Mouse (Mus musculus) hindbrain, embryonic 13.5 days (tissue): Measurements from ENCODE around the gene Mepce. TPM values are rescaled to one million over a fixed set of nuclear protein-coding genes. Genes with fewer than 3 reads are reported as not detected.

Experiments used
- ATAC-seq: fragments of 200-750 bp; cut with Nextera tagmentation; 2 replicates; pipeline ENCODE4 v1.8.0; 2017; ENCODE audit warnings: moderate TSS enrichment; ENCODE audit not compliant: low FRiP score
- H3K27ac ChIP-seq: fragments of 300-500 bp; sonication (generic); 2 replicates; pipeline ENCODE4 v1.5.1; 2015; ENCODE audit warnings: inconsistent platforms, mild to moderate bottlenecking, moderate library complexity
- H3K27me3 ChIP-seq: fragments of 300-500 bp; sonication (generic); 2 replicates; pipeline ENCODE4 v1.6.1; 2015; ENCODE audit warnings: mild to moderate bottlenecking, inconsistent platforms
- H3K36me3 ChIP-seq: fragments of 300-500 bp; sonication (generic); 2 replicates; pipeline ENCODE4 v1.6.1; 2015; ENCODE audit warnings: mild to moderate bottlenecking, inconsistent platforms
- H3K4me1 ChIP-seq: fragments of 300-500 bp; sonication (generic); replicated peaks from 2 replicates; pipeline ENCODE4 v1.6.1; 2015; ENCODE audit warnings: inconsistent platforms
- H3K4me2 ChIP-seq: fragments of 300-500 bp; sonication (generic); 2 replicates; pipeline ENCODE4 v1.6.1; 2015; ENCODE audit warnings: inconsistent platforms, mild to moderate bottlenecking, moderate library complexity
- H3K4me3 ChIP-seq: fragments of 300-500 bp; sonication (generic); 2 replicates; pipeline ENCODE4 v1.5.1; 2015; ENCODE audit warnings: mild to moderate bottlenecking, inconsistent platforms
- H3K9ac ChIP-seq: fragments of 300-500 bp; sonication (generic); 2 replicates; pipeline ENCODE4 v1.6.1; 2015; ENCODE audit warnings: mild to moderate bottlenecking, inconsistent platforms
- H3K9me3 ChIP-seq: fragments of 300-500 bp; sonication (generic); 2 replicates; pipeline ENCODE4 v1.6.1; 2016; ENCODE audit warnings: inconsistent platforms
- WGBS: fragments of 180-500 bp; shearing (Covaris S2); methylation state at CpG from one replicate; pipeline ENCODE4 v1.1.7; 2015; 5-methylcytosine and 5-hydroxymethylcytosine counted together
- polyA plus RNA-seq: library from polyadenylated mRNA; unstranded; fragments of >200 nt; fragmentation: Nextera tagmentation; extraction: Ambion mirVana; gene quantifications from 2 replicates; pipeline ENCODE4 v1.2.1, GENCODE M21; 2015

The Mepce gene
- polyA plus RNA-seq, 1 experiment from 2014 or later, result 10.7 TPM

DNA sequence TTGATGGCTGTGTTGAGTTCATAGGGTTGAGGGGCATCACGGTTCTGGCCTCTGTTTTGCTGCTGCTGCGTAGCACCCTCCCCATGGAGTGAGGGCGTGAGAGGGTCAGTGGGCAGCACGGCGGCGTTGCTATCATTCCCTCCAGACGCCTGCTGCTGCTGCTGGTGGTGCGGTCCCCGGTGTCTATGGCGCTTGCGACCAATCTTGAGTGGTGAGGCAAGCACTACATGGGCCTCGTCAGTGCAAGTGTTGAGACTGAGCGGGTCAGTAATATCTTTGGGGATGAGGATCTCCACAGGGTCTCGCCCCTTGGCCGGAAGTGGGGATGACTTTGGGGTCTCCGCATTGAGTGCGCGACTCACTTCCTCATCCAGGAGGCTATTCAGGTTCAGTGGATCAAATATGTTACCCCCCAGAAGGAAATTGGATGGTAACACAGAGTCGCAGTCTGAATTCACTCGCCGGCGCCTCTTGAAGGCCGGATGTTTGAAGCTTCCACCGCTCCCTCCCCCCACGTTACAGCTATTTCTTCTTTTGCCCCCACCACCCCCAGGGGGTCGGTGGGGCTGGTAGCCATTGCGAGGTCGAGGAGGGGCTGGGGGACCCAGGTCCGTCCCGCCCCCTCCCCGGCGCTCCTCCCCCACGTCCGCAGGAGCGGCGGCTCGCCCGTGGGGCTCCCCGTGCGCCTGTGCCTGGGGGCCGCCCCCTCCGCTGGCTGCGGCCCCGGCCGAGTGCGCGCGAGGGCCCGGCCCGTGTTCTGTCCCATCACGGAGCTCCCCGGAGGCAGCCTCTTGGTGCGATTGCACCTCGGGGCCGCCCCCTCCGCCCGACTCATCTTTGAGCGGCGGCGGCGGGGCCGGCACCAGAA, 2.1 kb downstream of the Mepce start:
- ATAC-seq, result peak; percentile 9
- Histone ChIP-seq H3K4me2 (peak overlapping the region; percentile 95), H3K4me3 (peak overlapping the region; percentile 87), H3K36me3 (peaks cover 42% of the 10 kb centered on the region), H3K9ac (peak overlapping the region; percentile 98), H3K4me1 (peaks cover 55% of the 10 kb centered on the region), H3K27ac (peak overlapping the region; percentile 96), H3K27me3 (peaks cover 5% of the 10 kb centered on the region; the same call in 1 of the 2 replicates), H3K9me3 (no peaks in the 10 kb centered on the region)
- 3% methylated on average over 48 of the region's 62 CpGs for WGBS

DNA sequence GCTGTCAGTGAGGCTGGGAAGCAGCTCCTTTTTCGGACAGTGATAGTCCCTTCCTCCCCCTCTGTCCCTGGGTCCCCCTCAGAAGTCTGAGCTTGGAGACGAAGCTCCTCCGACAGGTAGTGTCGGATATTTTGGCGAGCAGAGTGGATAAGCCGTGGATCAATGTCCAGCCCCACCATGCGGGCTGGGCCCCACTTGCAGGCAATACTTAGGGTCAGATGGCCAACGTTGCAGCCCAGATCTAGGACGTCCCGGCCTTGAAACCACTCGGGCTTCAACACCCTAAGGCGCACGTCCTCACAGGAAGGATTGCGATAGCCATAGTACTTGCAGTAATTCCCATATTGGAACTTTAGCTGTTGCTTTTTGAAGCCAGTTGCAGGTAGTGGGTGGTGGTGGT, 2.9 kb downstream of the Mepce start:
- ATAC-seq, result no peak
- WGBS, result 82% methylated on average over 14 of the region's 14 CpGs
- H3K4me1 ChIP-seq, result peaks cover 63% of the 10 kb centered on the region

DNA sequence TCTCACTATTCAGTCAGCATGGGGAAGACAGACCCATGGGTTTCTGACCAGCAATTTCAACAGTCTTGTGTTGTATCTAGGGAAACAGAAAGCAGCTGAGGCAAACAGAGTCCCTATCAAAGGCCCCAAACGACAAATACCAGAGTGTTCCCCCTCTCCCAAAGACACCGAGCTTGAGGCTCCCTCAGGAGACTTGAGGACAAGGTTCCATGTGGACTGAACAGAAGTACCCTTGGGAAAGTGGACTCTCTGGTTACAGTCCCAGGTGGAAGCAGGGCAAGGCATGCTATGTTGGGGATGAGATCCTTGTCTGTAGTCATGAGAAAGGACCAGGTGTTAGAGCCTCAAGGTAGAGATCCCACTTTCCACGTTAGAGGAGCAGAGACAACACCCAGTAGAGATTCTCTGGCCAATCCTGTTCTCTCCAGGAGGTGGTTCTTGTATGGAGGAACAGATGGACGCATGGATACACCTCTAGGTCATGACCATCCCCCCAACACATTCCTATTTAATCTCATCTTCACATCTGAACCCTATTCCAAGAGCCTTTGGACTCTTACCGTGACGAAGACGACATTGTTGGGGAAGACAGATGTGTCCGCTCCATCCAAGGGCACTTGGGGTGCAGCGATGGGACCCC, 3.4 kb downstream of the Mepce start:
- Histone ChIP-seq H3K9ac (peak overlapping the region; percentile 98), H3K36me3 (peaks cover 45% of the 10 kb centered on the region), H3K27me3 (peaks cover 5% of the 10 kb centered on the region; the same call in 1 of the 2 replicates), H3K4me1 (peaks cover 66% of the 10 kb centered on the region), H3K27ac (peak overlapping the region; percentile 60; the same call in 1 of the 2 replicates), H3K9me3 (no peaks in the 10 kb centered on the region), H3K4me2 (peak overlapping the region; percentile 95), H3K4me3 (peak overlapping the region; percentile 87)
- no peak for ATAC-seq
- WGBS, result 71% methylated on average over 9 of the region's 9 CpGs

More for the DNA sequence above, 2.9 kb downstream of the Mepce start:
- Histone ChIP-seq H3K4me2 (peak overlapping the region; percentile 95), H3K36me3 (peaks cover 45% of the 10 kb centered on the region), H3K27ac (peak overlapping the region; percentile 96; the same call in 1 of the 2 replicates), H3K9ac (peak overlapping the region; percentile 98), H3K4me3 (peak overlapping the region; percentile 87), H3K27me3 (peaks cover 5% of the 10 kb centered on the region; the same call in 1 of the 2 replicates), H3K9me3 (no peaks in the 10 kb centered on the region)

DNA sequence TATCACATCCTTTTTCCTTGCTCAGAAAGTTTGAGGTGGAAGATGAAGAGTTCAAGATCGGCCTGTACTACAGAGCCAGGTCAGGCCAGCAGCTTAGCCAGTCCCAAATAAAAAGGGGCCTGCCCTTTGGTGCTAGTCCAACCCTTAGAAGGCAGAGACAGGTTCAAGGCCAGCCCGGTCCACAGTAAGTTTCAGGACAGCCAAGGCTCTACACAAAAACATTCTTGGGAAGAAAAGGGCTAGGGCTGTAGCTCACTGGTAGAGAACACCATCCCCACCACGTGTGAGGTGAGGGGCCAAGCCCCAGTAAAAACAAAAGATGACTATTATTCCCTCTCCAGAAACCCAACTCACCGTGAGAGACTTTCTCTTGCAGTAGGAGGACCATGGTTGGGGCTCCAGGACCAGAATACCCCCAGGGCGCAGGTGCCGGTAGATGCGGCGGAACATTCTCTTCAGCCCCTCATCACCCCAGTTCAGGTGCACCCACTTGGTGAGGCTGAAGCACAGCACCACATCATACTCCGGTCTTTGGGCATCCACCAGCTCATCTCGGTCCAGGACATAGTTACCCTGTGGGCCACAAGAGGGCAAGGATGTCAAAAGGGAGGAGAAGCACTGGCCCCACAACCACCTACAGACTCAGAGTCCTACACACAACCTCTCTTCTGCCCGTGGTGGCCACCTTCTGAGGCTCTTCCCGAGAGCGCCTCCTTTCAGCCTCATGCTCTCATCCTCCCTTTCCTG, 4.5 kb downstream of the Mepce start:
- no peak overlapping the region for H3K27ac ChIP-seq
- H3K27me3 ChIP-seq, result no peaks in the 10 kb centered on the region
- no peaks in the 10 kb centered on the region for H3K9me3 ChIP-seq
- peak overlapping the region; percentile 98 for H3K9ac ChIP-seq
- peaks cover 65% of the 10 kb centered on the region for H3K4me1 ChIP-seq
- peak overlapping the region; percentile 87 for H3K4me3 ChIP-seq
- 84% methylated on average over 13 of the region's 13 CpGs for WGBS
- H3K4me2 ChIP-seq, result peak overlapping the region; percentile 95
- no peak for ATAC-seq
- peaks cover 45% of the 10 kb centered on the region for H3K36me3 ChIP-seq

DNA sequence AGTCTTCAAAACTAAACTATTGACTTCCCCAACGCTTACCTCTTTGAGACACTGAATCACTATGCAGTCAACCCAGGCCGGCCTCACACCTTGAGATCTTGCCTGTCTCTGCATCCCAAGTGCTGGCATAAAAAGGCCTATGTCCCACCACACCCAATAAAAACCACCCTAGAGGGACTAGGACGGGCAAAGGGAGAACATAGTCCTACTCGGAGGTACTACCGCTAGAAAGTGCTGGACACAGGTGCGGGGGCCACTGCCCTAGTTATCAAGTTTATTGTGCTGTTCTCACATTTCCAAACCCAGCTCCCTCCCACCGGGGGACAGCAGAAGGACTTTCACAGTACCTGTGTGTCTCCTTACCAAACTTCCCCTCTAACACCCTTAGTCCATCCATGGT, 5.8 kb downstream of the Mepce start:
- H3K9ac ChIP-seq, result no peak overlapping the region
- WGBS, result 94% methylated on average over 7 of the region's 7 CpGs
- H3K36me3 ChIP-seq, result peaks cover 45% of the 10 kb centered on the region
- H3K4me1 ChIP-seq, result peaks cover 66% of the 10 kb centered on the region
- H3K4me3 ChIP-seq, result no peak overlapping the region
- H3K4me2 ChIP-seq, result no peak overlapping the region
- ATAC-seq, result no peak
- H3K27me3 ChIP-seq, result no peaks in the 10 kb centered on the region
- no peak overlapping the region for H3K27ac ChIP-seq
- no peaks in the 10 kb centered on the region for H3K9me3 ChIP-seq

DNA sequence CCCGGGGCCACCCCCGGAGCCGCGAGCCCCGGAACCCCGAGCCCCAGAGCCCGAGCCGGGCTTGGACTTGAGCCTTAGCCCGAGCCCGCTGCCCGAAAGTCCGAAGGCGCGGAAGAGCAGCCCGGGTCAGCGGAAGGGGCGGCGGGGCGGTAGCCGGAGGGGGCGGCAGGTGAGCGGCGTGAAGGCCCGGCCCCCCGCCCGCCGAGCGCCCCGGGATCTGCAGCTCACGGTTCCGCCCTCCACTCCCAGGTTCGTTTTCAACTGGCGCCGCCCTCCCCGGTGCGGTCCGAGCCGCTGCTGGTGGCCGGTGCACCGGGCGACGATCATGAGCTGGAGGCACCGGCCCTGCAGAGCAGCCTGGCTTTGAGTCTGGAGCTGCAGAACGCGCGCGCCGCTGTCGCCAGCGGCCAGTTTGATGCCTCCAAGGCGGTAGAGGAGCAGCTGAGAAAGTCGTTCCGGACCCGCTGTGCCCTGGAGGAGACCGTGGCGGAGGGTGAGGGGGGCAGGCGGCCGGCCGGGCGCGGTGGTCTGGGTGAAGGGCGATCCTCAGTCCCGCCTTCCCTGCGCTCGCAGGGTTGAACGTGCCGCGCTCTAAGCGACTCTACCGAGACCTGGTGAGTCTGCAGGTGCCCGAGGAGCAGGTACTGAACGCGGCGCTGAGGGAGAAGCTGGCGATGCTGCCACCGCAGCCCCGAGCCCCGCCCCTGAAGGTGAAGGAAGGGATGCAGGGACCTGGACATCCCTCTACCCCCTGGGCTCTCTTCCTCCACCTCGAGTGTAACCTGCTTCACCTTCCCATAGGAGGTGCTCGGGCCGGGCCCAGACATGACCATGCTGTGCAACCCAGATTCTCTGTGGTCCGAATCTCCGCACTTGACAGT, 8.2 kb downstream of the Mepce start:
- Histone ChIP-seq H3K9ac (peak overlapping the region; percentile 99), H3K4me3 (peak overlapping the region; percentile 98), H3K27ac (peak overlapping the region; percentile 95), H3K9me3 (no peaks in the 10 kb centered on the region), H3K27me3 (no peaks in the 10 kb centered on the region), H3K4me1 (peaks cover 58% of the 10 kb centered on the region), H3K4me2 (peak overlapping the region; percentile 97), H3K36me3 (peaks cover 41% of the 10 kb centered on the region)
- ATAC-seq, result peak; percentile 19
- under 1% methylated on average over 74 of the region's 83 CpGs for WGBS

DNA sequence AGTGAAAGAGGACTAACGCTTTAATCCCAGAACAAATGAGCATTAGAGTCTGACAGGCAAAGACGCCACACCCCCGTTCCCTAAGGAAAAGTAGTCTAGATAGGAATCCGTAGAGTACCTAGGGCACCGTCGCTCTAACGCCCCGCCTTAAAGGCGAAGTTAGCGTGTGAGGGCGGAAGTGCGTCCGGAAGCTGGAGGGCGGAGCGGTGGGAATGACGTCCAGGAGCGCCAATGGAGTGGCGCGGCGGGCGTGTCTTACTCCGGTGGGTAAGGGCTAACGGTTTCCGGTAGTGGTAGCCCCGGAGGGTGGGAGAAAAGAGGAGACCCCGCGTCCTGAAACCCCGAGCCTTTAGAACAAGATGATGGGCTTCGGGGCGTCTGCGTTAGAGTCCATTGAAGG, 8.8 kb downstream of the Mepce start, which contains the start of gene Ppp1r35:
Gene Ppp1r35, plus strand, starts transcription at position 215 of the 400 bp plus-strand sequence.
- ATAC-seq, result peak; percentile 96
- WGBS, result under 1% methylated on average over 31 of the region's 31 CpGs
- Histone ChIP-seq H3K4me3 (peak within 1 kb of the TSS; percentile 98), H3K4me2 (peak within 1 kb of the TSS; percentile 97), H3K27me3 (no peaks in the 10 kb centered on the region), H3K27ac (peak within 1 kb of the TSS; percentile 95), H3K9me3 (no peaks in the 10 kb centered on the region), H3K4me1 (peaks cover 51% of the 10 kb centered on the region), H3K9ac (peak within 1 kb of the TSS; percentile 99), H3K36me3 (peaks cover 34% of the 10 kb centered on the region)

DNA sequence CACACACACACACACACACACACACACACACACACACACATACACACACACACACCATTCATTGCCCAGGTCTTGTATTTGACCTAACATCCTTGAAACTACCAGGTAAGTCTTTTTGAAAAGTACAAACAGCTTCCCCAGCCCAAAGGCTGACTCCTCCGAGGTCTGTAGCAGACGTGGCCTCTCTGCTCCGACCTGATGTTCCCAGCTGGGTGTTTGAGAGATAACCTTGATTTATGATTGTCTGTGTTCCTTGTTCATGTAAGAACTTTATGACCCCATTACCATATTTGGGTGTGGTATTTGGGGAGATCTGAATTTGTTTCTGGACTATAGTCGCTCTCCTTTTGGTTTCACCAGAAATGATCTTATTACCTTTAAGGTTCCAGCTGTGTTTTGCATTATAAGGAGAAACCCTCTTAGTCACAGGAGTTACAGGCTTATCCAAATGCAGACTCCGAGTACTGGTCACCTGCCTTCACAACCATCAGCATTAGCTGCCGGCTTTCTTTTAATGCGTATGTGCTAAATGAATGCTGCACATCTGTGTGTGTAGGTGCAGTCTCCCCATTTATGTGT, 10.1 kb downstream of the Mepce start:
- Histone ChIP-seq H3K27me3 (no peaks in the 10 kb centered on the region), H3K9me3 (no peaks in the 10 kb centered on the region), H3K9ac (no peak overlapping the region), H3K4me3 (no peak overlapping the region), H3K27ac (peak overlapping the region; percentile 95; the same call in 1 of the 2 replicates), H3K36me3 (peaks cover 21% of the 10 kb centered on the region), H3K4me1 (peaks cover 38% of the 10 kb centered on the region), H3K4me2 (no peak overlapping the region)
- 88% methylated on average over 7 of the region's 7 CpGs for WGBS
- ATAC-seq, result no peak

DNA sequence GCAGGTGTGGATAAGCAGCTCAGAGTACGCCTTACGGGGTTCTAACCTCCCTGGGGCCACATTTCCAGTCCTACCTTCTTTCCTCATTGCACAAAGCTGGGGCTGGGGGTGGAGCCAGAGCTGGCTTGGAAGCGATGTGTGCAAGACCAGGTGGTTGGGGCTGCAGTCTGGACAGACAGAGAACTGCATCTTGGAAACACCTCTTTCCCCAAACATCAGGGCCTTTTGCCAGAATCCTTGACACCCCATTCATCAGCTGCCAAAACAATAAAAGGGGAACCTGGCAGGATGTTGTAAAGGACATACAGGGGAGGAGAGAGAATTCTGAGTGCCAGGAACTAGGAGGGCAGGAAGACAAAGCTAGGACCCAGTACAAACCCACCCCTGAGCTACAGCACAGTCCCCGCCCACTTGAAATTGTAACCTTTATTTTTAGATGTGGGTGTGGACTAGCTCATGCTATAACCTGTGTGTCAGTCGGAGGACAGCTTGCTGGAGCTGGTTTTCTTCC, 11.0 kb downstream of the Mepce start:
- no peak overlapping the region for H3K27ac ChIP-seq
- no peaks in the 10 kb centered on the region for H3K9me3 ChIP-seq
- H3K4me3 ChIP-seq, result no peak overlapping the region
- WGBS, result 55% methylated on average over 5 of the region's 5 CpGs
- no peaks in the 10 kb centered on the region for H3K27me3 ChIP-seq
- no peak for ATAC-seq
- H3K4me2 ChIP-seq, result no peak overlapping the region
- H3K4me1 ChIP-seq, result peaks cover 29% of the 10 kb centered on the region
- H3K36me3 ChIP-seq, result peaks cover 12% of the 10 kb centered on the region
- 0 out of 2 replicates have a peak overlapping the region, but pooled peaks have one; percentile 24 for H3K9ac ChIP-seq

DNA sequence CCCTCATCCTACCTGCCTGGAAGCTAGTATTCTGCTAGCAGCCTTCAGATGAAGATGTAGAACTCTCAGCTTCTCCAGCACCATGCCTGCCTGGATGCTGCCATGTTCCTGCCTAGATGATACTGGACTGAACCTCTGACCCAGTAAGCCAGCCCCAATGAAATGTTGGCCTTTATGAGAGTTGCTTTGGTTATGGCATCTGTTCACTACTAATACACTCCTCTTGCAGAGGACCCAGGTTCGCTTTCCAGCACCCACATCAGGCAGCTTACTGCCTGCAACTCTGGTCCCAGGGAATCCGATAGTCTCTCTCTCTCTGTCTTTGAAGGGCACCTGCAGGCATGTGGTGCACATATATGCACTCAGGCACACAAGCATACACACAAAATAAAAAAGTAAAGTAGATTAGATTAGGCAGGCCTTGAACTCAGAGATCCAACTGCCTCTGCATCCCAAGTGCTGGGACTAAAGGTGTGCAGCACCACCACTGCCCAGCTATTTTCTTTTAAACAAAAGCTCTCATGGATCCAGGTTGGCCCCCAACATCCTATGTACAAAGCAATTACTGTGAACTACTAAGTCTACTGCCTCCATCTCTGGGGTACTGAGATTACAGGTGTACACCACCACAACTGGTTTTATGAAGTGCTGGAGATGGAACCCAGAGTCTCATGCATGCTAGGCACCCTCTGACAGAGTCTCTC, 11.7 kb downstream of the Mepce start:
- H3K4me2 ChIP-seq, result no peak overlapping the region
- H3K36me3 ChIP-seq, result peaks cover 6% of the 10 kb centered on the region
- H3K9ac ChIP-seq, result 0 out of 2 replicates have a peak overlapping the region, but pooled peaks have one; percentile 24
- H3K4me1 ChIP-seq, result peaks cover 23% of the 10 kb centered on the region
- H3K27ac ChIP-seq, result no peak overlapping the region
- no peak for ATAC-seq
- H3K9me3 ChIP-seq, result no peaks in the 10 kb centered on the region
- H3K4me3 ChIP-seq, result no peak overlapping the region
- 92% methylated on average over 2 of the region's 2 CpGs for WGBS
- no peaks in the 10 kb centered on the region for H3K27me3 ChIP-seq
